8 mouse cellular contexts compared by ENCODE assay signal in the genomic region with DNA sequence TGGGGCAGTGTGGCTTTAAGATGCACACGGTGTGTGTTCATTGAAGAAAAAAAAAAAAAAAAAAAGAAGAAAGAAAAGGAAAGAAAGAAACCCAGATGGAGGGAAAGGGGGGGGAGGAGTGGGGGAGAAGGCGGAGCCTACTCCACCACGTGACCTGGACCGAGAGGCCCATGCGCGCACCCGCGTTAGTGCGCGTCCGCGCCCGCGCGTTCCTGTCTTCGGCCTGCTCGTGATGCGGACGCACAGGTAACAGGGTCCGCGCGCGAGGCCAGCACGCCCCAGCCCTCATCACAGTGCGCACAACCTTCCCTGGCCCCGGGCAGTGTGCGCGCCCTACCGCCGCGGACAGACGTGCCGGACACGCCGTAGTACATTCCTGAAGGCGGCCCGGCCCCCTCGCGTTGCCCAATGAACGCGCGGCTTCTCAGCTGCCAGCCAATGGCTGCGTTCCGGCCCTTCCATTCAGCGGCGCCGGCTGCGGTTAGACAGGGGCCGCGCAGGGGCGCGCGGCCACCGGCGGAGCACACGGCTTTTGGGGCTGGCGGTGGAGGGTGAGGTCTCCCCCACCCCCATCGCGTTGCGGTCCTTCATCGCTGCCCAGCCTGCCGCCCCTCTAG. TPM values are rescaled to one million over a fixed set of nuclear protein-coding genes. Genes with fewer than 3 reads are reported as not detected.
DNase-seq lines count a peak whose midpoint lies in the region; ATAC-seq and TF ChIP-seq lines count a peak whose summit lies in the region.

No protein-coding gene starts in this region.

- peak; percentile 21 for TF ChIP-seq POLR2A in ES-Bruce4 (IDR thresholded peaks at IDR 0.05; ENCODE audit: insufficient read depth, low read length)

- H3K4me1 ChIP-seq in ES-Bruce4 (ENCODE audit: control insufficient read depth, insufficient read depth, low read length) = peaks cover 2% of the 10 kb centered on the region
- H3K4me1 ChIP-seq in forebrain, embryonic 14.5 days (ENCODE audit: control insufficient read depth, insufficient read depth, low read length) = peaks cover 27% of the 10 kb centered on the region
- H3K4me1 ChIP-seq in liver, embryonic 16.5 days (ENCODE audit: control insufficient read depth, low read depth, low read length) = peaks cover 17% of the 10 kb centered on the region
- H3K4me1 ChIP-seq in neural tube, embryonic 12.5 days = peaks cover 23% of the 10 kb centered on the region
- peaks cover 3% of the 10 kb centered on the region; the same call in 1 of the 2 replicates for H3K4me1 ChIP-seq in stomach, postnatal 0 days (replicated peaks; ENCODE audit: control insufficient read depth, insufficient read depth)

- no peak overlapping the region for H3K27ac ChIP-seq in ES-Bruce4 (ENCODE audit: insufficient read depth, low read length)
- peak overlapping the region; percentile 84 for H3K27ac ChIP-seq in forebrain, embryonic 14.5 days (ENCODE audit: low read depth, low read length)
- H3K27ac ChIP-seq in liver, embryonic 16.5 days (ENCODE audit: low read length) = peak overlapping the region; percentile 84
- H3K27ac ChIP-seq in neural tube, embryonic 12.5 days = peak overlapping the region; percentile 47
- H3K27ac ChIP-seq in stomach, postnatal 0 days (replicated peaks) = peak overlapping the region; percentile 89

- H3K4me2 ChIP-seq in forebrain, embryonic 14.5 days (ENCODE audit: low read length) = peak overlapping the region; percentile 98
- H3K4me2 ChIP-seq in liver, embryonic 16.5 days (ENCODE audit: low read depth, low read length) = peak overlapping the region; percentile 97
- peak overlapping the region; percentile 90 for H3K4me2 ChIP-seq in neural tube, embryonic 12.5 days (replicated peaks)
- H3K4me2 ChIP-seq in stomach, postnatal 0 days (replicated peaks; ENCODE audit: low read depth) = peak overlapping the region; percentile 97

- no peak for TF ChIP-seq CTCF in ES-Bruce4 (IDR thresholded peaks at IDR 0.05; ENCODE audit: low read depth, low read length)
- TF ChIP-seq CTCF in stomach, postnatal 0 days (IDR thresholded peaks at IDR 0.05; ENCODE audit: low read depth) = peak; percentile 43

- peak; percentile 69 for ATAC-seq in forebrain, embryonic 14.5 days
- ATAC-seq in liver, embryonic 16.5 days (ENCODE audit: low read depth) = peak; percentile 81
- ATAC-seq in neural tube, embryonic 12.5 days (ENCODE audit: low FRiP score, low read depth) = peak; percentile 67
- ATAC-seq in stomach, postnatal 0 days (ENCODE audit: low FRiP score, low TSS enrichment) = peak; percentile 93

- TF ChIP-seq EP300 in ES-Bruce4 (IDR thresholded peaks at IDR 0.05; ENCODE audit: insufficient read depth, low read depth, low read length) = peak; percentile 68
- peak; percentile 82 for TF ChIP-seq EP300 in stomach, postnatal 0 days (optimal IDR thresholded peaks at IDR 0.05)

- peaks cover 22% of the 10 kb centered on the region for H3K27me3 ChIP-seq in ES-Bruce4 (ENCODE audit: control insufficient read depth, insufficient read depth, low read length, poor library complexity, severe bottlenecking)
- peaks cover 30% of the 10 kb centered on the region for H3K27me3 ChIP-seq in forebrain, embryonic 14.5 days (replicated peaks; ENCODE audit: control insufficient read depth, insufficient read depth, low read length)
- H3K27me3 ChIP-seq in liver, embryonic 16.5 days (ENCODE audit: control insufficient read depth, insufficient read depth, low read depth, low read length) = peaks cover 40% of the 10 kb centered on the region
- H3K27me3 ChIP-seq in neural tube, embryonic 12.5 days (replicated peaks) = peaks cover 9% of the 10 kb centered on the region; the same call in 1 of the 2 replicates
- H3K27me3 ChIP-seq in stomach, postnatal 0 days (ENCODE audit: control insufficient read depth, insufficient read depth, low read length) = no peaks in the 10 kb centered on the region

- peak overlapping the region; percentile 83 for H3K4me3 ChIP-seq in ES-Bruce4 (ENCODE audit: low read depth, low read length)
- peak overlapping the region; percentile 85 for H3K4me3 ChIP-seq in forebrain, embryonic 14.5 days (ENCODE audit: low read depth, low read length)
- peak overlapping the region; percentile 85 for H3K4me3 ChIP-seq in liver, embryonic 16.5 days (ENCODE audit: low read depth, low read length)
- H3K4me3 ChIP-seq in neural tube, embryonic 12.5 days = peak overlapping the region; percentile 49
- H3K4me3 ChIP-seq in stomach, postnatal 0 days (ENCODE audit: low read depth, low read length) = peak overlapping the region; percentile 93

- intact Hi-C loops in heart, postnatal 14 days (cut with DNase I) = loop anchor here (5.0 to 10.0 kb wide), 4 partner anchors 135 to 335 kb away; no protein-coding TSS in a partner anchor

- H3K9me3 ChIP-seq in ES-Bruce4 (replicated peaks; ENCODE audit: control insufficient read depth, insufficient read depth, low read length, poor library complexity, severe bottlenecking) = no peaks in the 10 kb centered on the region
- H3K9me3 ChIP-seq in forebrain, embryonic 14.5 days (replicated peaks; ENCODE audit: control insufficient read depth, low read length) = no peaks in the 10 kb centered on the region
- no peaks in the 10 kb centered on the region for H3K9me3 ChIP-seq in liver, embryonic 16.5 days (replicated peaks; ENCODE audit: control insufficient read depth, low read length)
- H3K9me3 ChIP-seq in neural tube, embryonic 12.5 days = no peaks in the 10 kb centered on the region
- no peaks in the 10 kb centered on the region for H3K9me3 ChIP-seq in stomach, postnatal 0 days (ENCODE audit: control insufficient read depth, low read length)

- peak; percentile 97 for DNase-seq in cerebellum, adult 11 months
- DNase-seq in forebrain, embryonic 14.5 days (ENCODE audit: low spot score) = peak; percentile 95
- peak; percentile 94 for DNase-seq in heart, postnatal 14 days
- DNase-seq in large intestine, adult 2 months (ENCODE audit: low read depth, low spot score) = peak; percentile 74
- DNase-seq in stomach, postnatal 0 days (ENCODE audit: low spot score) = peak; percentile 96

- H3K9ac ChIP-seq in ES-Bruce4 (ENCODE audit: low read depth, poor library complexity, severe bottlenecking) = peak overlapping the region; percentile 67
- peak overlapping the region; percentile 54 for H3K9ac ChIP-seq in forebrain, embryonic 14.5 days (ENCODE audit: low read length)
- H3K9ac ChIP-seq in liver, embryonic 16.5 days (ENCODE audit: low read depth, low read length) = peak overlapping the region; percentile 63
- peak overlapping the region; percentile 57 for H3K9ac ChIP-seq in neural tube, embryonic 12.5 days
- peak overlapping the region; percentile 64 for H3K9ac ChIP-seq in stomach, postnatal 0 days (ENCODE audit: low read length)

- 0% methylated on average over 61 of the region's 62 CpGs for WGBS in forebrain, embryonic 14.5 days
- under 1% methylated on average over 62 of the region's 62 CpGs for WGBS in large intestine, adult 2 months
- WGBS in liver, embryonic 16.5 days (ENCODE audit: insufficient replicate concordance) = under 1% methylated on average over 62 of the region's 62 CpGs
- under 1% methylated on average over 62 of the region's 62 CpGs for WGBS in neural tube, embryonic 12.5 days
- under 1% methylated on average over 59 of the region's 62 CpGs for WGBS in stomach, postnatal 0 days

- no peaks in the 10 kb centered on the region for H3K36me3 ChIP-seq in ES-Bruce4 (ENCODE audit: control insufficient read depth, insufficient read depth, low read length, poor library complexity, severe bottlenecking)
- no peaks in the 10 kb centered on the region for H3K36me3 ChIP-seq in forebrain, embryonic 14.5 days (ENCODE audit: control insufficient read depth, insufficient read depth, low read length)
- H3K36me3 ChIP-seq in liver, embryonic 16.5 days (ENCODE audit: control insufficient read depth, insufficient read depth) = no peaks in the 10 kb centered on the region
- no peaks in the 10 kb centered on the region for H3K36me3 ChIP-seq in neural tube, embryonic 12.5 days
- H3K36me3 ChIP-seq in stomach, postnatal 0 days (ENCODE audit: control insufficient read depth, insufficient read depth, low read length) = no peaks in the 10 kb centered on the region

RNA-seq across cellular contexts. Expression of a gene that starts 5.6 kb away (rescaled TPM):
- 45.5 and 48.8 TPM in 2 replicates for polyA plus RNA-seq in ES-Bruce4 (2011; ENCODE audit: insufficient read depth, insufficient read length, low read depth, missing spikeins)
- polyA plus RNA-seq in forebrain, embryonic 14.5 days (2014; fragmentation: Nextera tagmentation; extraction: Ambion mirVana) = 9.7 and 11.3 TPM in 2 replicates
- total RNA-seq in heart, postnatal 14 days (2021) = 10 to 100 TPM; 12.0 to 16.1 TPM
- 9.9 and 17.7 TPM in 2 replicates for polyA plus RNA-seq in large intestine, adult 2 months (2012; rRNA removed)
- polyA plus RNA-seq in liver, embryonic 16.5 days (2015; fragmentation: Nextera tagmentation; extraction: Ambion mirVana) = 2.9 and 3.1 TPM in 2 replicates
- polyA plus RNA-seq in neural tube, embryonic 12.5 days (2016; fragmentation: Nextera tagmentation; extraction: Ambion mirVana) = 22.6 and 23.9 TPM in 2 replicates
- polyA plus RNA-seq in stomach, postnatal 0 days (2015; fragmentation: Nextera tagmentation; extraction: Ambion mirVana) = 8.4 and 8.5 TPM in 2 replicates
